Mouse (Mus musculus) left cerebral cortex, adult 9 months (tissue): ENCODE measurements at regions not wholly inside any gene's neighbourhood (a gene's known extent, or its start where the extent isn't known, plus 50 kb on each side); places are given as distances from the start of the nearest gene placed in this dataset.
A peak's percentile ranks its signal among the peaks of the same experiment; 100 is the strongest.

Experiments
- DNase-seq, 2 experiments: peaks; one replicate each; pipeline ENCODE4 v3.0.0; 2022; ENCODE audit warnings: low spot score in 2 of 2

DNA sequence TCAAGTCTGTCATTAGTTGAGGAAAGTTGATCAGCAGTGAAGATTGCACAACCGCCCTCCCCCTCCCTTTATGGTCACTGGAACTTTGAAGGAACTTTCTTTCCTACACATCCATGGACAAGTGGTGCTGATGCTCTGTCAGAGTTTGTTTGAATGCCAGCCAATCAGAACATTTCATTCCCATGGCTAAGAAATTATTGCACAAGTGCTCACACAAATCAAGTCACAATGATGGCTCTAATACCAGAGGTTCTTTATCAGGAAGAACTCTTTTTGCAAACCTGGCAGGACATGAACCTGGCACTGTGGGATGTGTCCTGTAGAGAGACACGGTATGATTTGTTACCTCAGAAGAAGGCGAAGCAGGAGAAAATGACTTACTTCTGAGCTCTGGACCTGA, 54.3 kb upstream of the Spry2 start:
- no peak for DNase-seq

DNA sequence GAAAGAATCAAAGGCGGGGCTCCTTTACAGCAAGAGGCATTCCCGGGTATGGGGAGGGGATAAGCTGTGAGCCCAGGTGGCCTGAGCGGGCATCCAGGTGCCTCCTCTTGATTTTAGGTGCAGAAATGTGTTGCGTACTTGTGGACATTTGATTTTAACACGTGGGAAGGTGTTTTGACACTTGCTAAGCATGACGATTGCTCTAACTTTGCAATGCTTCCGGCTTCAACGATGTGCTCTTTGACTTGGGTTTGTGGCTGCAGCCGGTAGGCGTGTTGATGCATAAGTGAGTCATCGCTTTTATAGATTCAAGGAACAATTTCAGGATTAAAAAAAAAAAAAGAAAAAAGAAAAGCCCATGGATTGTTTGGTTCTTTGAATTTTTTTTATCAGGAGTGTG, 58.5 kb upstream of the Spry2 start:
- no peak for DNase-seq

DNA sequence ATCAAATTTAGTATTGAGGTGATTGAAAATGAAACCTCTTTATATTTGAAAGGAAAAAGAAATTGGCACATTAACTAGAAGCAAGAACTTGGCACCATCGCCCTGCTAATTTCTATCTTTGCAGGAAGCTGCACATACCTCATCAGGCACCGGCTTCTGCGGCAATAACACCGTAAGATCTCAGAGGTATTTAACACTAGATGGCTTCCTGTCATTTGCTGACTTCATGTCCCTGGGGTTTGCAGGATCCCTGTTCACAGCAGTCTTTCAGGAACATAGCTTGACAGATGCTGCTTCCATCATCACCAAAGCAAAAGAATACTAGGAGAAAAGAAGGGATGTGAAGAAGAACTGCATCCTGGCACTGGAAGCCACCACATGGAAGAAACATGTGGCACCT, 60.2 kb upstream of the Spry2 start:
- no peak for DNase-seq

DNA sequence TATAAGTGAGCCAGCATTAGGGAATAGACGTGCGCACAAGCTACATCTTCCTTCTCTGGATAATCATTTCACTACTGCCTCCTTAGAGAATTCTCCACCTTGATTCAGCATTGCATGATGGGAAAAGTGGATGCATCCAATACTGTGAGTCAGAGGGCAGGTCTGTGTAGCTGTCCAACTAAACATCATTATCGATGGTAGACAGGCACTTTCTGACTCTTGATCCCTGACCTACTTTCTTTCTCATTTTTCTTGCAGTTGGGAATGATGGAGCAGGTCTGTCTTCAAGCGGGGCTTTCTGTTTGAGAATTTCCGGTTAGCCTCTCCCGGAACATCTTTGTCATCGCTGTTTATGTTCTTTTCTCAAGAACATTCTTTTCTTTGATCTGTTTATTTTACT, 61.4 kb upstream of the Spry2 start:
- no peak for DNase-seq

DNA sequence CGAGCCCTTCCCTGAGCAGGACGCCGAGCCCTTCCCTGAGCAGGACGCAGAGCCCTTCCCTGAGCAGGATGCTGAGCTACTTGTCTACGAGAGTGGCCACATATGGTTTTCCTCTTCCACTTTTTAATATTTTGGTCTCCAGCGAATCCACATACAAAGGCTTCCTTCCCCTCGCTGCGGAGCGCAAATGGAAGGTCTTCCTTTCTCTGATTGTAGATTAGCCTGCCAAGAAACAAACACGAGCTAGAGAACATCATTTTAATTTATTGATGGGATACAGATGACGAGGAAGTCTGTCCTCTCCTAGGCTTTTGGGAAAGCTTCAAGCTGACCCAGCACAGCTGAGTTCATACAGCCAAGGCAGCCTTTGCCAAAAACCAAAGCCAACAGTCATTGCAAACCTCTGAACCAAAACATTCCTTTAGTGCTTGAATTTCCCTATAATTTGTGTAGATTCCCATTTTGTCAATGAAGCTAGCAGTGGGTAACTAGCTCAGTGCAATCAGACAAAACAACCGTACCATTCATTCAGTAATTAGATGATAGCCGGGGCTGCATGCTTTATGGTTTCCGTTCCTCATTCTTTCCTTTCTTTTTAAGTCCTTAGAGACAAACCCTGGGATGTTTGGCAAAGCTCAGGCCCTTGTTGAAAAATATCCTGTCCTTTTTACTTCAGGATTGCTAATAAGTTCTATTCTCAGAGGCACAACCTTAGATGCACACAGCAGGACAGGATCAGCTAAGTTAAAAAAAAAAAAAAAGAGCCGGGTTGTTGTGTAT, 83.1 kb upstream of the Spry2 start:
- DNase-seq, result no peak

DNA sequence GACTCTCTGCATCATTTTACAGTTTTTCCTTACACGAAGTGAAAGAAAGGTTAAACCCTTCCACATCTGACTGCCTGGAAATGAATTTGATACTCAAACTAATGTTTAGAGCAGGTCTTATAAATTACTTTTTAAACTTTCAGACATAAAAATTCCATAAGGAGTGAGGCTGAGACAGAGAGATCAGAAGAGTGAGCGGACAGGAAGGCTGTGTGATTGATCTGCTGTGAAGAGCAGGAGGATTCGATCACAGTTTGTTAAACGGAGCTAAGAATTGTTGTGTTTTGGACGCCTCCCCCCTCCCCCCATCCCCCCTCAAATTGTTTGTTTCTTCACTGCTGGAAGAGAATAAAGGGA, 83.7 kb upstream of the Spry2 start:
- no peak for DNase-seq

DNA sequence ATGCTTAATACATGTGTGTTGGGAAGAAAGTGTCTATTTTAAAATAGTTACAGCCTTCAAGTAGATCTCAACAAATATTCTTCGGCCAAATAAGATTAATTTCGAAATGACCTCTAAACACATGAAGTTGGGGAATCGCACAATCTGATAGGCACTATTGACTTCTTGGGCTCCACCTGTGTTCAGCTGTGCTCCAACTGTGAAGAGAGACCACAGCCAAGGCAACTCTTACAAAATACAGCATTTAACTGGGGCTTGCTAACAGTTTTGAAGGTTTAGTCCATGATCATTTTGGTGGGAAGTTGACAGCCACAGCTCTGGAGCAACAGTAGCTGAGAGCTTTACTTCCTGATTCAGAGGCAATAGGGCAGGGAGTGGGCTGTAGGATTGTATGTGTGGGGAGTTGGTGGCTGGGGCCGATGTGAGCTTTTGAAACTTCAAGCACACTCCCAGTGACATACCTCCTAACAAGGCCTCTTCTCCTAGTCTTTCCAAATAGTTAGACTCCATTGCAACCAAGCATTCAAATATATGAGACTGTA, 90.8 kb upstream of the Spry2 start:
- DNase-seq, result no peak

DNA sequence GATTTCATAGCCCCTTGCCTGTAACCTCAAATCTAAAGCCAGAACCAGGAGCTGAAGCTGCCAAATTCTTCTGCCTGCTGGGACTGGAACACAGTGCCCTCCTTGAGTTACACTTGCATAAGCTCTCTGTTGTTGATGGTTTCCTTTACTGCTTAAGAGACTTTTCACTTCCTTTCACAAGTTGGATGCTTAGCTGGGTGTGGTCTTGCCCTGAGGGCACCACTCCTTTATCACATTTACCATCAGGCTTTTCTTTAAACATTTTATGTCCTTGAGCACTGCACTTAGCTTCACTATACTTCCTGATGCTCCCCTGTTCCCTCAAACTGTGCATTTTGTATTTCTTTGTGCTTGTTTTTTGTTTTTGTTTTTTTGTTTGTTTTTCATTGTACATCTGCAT, 92.1 kb upstream of the Spry2 start:
- no peak for DNase-seq

DNA sequence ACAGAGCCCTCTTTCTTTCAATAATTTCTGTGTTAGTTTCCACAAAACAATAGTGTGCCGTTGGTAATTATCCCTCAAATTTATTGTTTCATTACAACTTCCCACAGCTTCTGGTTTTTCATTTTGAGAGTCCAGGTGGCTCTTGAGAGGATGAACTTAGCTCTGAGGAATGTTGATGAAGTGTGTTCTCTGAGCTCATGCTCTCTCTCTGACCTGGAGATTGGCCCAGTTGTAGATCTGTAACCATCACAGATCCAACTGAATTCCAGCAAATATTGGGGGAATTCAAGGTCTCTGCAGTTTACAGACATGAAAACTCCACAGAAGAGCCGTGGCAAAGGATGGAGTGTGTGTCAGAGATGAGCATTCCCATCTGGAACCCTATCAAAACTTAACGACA, 96.5 kb upstream of the Spry2 start:
- DNase-seq, result no peak

DNA sequence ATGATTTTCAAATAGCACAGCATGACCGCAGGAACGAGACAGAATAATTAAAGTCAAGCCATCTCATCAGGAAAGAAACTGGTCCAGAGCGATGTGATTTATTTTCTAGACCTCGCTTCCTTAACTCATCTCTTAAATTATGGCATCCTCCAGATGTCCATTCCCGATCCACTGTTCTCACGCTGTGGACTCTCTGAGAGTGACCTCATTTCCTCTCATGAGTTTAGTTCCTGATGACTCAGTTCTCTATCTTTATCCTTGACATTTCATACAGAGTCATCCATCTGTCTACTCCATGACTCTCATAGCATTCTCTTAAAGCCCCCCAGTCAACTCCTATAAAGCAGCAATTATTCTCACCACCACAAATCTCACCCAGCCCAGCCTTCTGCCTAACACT, 103.2 kb upstream of the Spry2 start:
- peak in 1 of 2 experiments; percentile 22 for DNase-seq

DNA sequence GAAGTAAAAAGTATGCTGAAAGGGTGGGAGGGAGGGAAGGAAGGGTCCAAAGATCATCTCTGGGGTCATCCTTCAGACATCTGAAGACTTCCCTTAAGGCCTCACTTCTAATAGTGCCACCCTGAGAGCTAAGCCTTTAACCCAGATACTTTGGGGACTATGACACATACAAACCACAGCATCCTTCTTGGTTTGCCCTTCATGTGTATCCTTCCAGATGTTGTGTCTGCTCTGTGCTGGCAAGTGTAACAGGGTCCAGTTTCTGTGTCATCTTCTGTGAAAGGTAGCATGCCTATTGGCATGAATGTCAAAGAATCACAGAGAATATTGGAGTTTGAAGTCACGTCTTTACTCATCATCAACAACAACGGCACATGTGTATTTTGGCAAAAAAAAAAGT, 98.2 kb upstream of the Trim52 start:
- DNase-seq, result no peak

DNA sequence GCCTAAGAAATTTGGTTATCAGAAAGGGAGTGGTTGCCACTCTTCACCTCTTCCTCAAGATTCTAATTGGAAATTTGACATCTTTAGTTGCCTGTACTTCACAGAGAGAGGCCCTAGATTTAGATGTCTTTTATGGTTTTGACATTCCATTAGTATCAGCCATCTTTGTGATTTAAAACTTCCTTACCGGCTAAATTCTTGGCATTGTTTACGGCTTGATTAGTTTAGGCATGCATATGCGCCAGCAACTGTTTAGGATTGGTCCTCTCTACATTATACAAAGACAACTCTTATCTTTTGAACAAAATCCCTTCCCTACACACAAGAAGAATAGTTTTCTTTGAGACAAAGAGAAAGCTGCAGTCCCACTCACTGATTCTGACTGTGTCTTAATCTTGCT, 97.0 kb upstream of the Trim52 start:
- DNase-seq, result no peak

DNA sequence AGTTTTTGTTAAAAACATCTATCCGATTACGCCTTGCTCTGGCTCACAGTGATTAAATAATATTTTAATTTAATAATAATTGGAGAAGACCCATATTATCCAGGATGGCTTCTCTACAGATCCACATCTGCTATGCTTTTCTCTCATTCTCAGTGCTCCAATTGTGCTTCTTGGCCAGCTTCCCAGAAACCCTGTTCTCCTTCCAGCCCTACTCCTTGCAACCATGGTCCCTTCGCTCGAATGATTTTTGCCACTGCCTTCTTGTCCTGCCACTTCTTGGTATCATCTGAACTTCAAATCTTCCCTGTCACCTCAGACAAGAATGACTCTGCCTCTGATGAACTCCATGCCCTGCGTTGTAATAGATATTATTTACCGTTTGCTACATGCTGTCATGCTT, 95.0 kb upstream of the Trim52 start:
- no peak for DNase-seq

DNA sequence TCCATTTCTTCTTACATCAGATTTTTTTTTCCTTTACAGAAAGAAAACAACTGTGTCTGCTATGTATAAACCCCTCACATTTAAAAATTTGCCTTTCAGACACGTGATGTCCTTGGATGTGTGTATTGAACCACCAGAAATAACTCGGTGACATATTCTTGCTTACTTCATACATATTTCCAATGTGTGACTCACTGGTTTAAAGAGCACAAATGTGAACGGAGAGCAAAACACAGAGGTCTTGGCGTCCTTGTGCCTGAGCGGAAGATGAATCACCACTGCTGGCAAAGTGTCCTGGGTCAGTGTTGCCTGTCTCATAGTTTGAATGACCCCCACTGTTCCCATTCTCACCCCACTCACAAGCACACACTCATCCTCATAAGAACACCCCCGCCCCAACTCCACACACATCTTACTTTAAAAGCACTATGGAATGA, 94.0 kb upstream of the Trim52 start:
- peak; percentile 3 to 21 for DNase-seq

DNA sequence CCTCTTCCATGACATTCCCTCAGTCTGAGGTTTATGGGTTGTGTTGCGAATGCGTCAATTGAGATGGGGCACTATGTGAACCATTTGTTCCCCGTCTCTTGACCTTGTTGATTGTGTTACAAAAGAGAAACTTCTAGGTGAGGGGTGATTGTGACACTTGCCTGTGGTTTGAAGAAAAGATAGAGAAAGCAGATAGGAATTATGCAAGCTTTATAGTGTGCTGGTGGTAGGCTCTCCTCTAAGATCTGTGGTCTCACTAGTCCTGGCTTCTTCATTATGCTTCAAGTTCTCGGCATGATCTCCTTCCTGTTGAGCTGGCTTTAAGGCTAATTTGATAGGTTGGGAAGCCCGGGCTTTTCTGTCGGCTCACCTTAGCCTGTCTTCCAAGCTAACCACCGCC, 83.2 kb upstream of the Trim52 start:
- no peak for DNase-seq

DNA sequence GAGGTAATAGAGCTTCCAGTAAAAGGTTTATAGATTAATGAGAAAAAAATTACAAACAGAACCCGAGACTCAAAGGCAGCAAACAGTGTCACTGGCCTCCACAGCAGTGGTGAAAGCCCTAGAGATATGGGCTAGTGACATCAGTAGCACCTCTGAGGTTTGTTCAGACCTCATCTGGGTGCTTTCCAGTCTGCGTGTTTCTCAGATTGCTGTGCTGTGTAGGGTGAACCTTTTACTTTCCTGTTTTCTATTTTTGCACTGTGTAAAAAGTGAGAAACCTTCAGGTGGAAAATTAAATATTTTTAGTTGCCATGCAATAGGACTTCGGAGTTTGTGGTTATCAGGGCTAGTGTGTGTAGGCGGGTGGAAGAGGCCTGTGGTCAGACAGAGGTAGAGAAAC, 79.2 kb upstream of the Trim52 start:
- no peak for DNase-seq

DNA sequence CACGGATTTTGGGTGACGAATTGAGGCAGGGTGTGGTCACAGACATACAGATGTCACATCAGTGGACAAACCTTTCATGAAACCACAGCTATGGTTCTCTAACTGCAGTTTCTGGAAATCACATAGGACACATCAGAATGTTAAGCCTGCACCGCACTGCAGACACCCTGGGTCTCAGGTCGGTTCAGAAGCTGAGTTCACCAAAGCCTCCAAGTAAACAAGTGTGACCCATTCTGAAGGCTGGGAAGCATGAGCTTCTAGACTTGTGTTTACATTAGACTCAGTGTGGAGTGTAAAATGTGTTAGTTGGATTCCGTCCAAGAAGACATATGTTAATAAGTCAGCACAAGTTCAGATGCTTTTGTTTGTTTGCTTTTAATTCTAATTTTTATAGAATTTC, 78.3 kb upstream of the Trim52 start:
- no peak for DNase-seq

DNA sequence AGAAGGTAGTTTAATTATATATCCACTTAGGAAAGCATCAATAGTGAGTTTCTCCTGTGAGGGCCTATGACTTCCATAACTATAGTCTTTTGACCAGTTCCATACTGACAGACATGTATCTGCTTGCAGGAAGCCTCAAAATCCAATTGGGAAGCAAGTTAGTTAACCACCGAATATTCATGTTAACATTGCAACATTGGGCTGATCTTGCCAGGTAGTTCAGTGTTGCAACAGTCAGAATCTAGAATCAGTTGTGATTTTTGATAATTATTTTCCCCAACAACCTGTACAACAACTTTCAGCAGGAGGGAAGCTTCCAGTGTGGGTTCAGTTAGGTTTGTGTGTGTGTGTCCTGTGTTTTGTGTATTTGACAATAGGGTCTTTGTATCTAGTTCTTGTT, 74.9 kb upstream of the Trim52 start:
- DNase-seq, result no peak

DNA sequence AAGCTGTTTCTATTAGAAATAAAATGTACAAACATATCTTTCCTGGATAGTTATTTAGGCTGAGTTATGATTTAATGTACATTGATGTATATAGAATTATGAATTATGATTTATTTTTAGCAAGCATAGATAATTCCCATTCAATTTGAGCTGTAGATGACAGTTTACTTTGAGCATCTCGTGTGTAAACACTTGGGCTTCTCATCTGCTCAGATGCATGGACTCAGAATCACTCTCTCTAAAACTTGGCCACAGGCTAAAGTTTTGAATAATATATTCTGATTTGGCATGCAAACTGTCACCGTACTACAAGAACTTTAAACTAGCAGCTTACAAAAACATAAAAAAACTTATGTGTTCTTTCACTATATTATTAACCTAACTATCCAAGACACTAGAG, 72.2 kb upstream of the Trim52 start:
- no peak for DNase-seq

DNA sequence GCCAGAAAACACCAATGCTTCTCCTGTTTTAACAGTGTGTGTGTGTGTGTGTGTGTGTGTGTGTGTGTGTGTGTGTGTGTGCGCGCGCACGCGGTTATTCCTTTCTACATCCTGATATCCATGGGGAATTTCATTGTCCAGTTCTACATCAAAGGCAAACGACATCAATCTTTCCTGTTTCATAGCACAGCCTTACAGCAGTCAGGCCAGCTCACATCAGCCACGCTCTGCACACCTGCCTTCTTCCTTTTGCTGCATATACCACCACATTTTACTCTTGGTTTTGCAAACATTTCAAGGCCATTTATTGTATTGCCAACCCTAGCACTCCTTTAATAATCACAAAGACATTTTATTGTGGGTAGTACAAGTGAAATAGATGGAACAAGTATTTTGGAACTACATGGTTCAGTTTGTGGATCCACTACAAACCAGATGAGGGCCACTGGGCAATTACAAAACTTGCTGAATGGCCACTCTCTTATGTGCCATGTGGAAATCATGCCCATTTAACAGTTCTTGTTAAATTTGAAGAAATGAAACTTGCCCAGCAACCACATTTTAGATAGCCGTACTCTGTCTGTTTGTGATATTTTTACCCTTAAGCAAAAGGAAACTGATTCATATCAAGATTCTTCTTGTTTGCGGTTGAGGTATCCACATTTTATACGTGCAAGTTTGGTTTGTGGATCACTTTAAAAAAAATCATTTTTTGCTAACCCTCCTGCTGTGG, 70.9 kb upstream of the Trim52 start:
- no peak for DNase-seq

DNA sequence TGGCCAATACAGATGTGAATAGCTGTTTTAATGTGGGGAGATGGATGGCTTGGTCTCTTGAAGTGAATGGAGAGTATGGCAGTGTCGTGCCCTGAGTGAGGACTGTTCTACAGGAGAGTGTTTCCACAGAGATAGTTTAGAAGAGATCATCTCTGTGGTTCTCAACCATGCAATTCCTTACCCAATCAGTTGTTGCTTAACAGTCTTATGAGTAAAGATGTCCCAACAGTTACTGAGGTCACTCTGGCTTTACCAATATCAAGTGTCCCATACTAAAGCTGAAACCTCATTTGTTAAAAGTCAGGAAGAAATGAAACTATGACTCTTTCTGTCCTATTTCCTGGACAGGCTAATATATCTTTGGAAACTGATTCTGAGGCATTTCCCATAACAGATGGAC, 61.7 kb upstream of the Trim52 start:
- no peak for DNase-seq

DNA sequence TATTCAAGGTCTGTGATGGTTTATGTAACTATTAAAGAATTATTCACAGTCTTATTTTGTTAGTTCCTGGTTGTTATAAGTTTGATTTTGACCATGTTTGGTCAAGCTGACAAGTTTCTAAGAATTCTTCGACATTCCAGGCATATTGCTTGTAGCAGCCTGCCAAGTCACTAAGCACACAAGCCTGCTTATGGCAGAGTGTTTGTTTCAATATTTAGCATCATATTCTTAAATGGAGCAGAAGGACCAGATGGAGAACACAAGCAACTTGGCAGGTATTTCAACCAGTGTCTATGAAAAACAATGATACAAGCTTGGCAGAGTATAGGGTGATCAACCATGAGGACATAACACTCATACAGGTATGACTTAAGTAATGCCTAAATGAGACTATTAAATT, 55.8 kb upstream of the Trim52 start:
- DNase-seq, result peak in 1 of 2 experiments; percentile 12
